Mouse (Mus musculus): ENCODE results near the gene Fam216a. TPM values are rescaled to one million over a fixed set of nuclear protein-coding genes. Genes with fewer than 3 reads are reported as not detected.

Fam216a gene
- total RNA-seq, 4 experiments from 2014 or later, result 11.6 to 14.3 (median 12.7) TPM

DNA sequence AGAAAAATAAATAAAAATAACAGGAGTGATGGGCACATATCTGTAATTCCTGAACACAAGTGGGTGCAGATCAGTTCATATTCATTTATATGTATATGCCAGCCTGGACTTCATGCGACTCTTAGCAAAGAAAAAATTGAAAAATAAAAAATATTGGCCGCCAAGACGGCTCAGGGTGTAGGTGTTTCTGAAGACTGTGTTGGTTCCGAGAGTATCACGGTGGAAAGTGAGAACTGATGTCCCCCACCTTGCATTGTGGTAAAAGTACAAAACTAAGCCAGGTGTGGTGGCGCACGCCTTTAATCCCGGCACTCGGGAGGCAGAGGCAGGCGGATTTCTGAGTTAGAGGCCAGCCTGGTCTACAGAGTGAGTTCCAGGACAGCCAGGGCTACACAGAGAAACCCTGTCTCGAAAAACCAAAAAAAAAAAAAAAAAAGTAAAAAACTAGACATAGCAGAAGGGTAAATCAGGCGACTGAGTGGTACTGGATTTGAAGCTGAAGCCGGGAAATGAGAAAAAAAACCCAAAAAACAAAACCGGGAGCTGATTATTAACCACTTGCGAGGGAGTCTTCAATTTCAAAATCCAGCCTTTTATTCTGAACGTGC is 19.1 kb upstream of the Fam216a start:
- DNase-seq (ENCODE audit: low spot score), result no peak

DNA sequence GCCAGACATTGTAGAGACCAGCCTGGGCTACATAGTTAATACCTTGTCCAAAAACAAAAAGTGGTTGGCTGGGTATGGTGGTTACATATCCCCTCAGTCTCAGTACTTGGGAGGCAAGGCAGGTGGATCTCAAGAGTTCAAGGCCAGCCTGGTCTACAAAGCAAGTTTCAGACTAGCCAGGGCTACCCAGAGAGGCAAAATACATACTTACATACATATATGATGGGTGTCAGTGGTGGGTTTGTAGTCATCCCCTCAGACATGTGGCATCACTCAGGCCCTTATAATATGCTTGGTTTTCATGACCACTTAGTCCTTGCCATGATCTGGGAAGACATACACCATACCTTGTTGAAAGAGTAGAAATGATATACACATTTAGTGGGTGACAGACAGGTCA is 18.5 kb upstream of the Fam216a start:
- DNase-seq (ENCODE audit: low spot score), result no peak

DNA sequence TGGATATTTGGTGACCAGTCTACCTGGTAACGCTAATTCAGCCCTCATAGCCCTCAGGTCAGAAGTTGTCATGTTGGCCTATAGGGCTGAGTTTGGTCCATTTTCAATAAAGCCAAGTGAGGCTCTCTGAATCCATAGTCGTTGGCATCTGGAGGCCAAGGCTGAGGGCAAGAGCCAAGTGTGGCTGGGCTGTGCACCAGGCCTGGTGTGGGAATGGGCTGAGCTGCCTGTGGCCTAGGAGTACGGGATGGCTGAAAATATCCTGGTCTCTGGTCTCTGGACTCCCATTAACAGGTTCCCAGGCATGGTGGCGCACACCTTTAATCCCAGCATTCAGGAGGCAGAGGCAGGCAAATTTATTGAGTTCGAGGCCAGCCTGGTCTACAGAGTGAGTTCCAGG is 17.8 kb upstream of the Fam216a start:
- DNase-seq (ENCODE audit: low spot score), result no peak

DNA sequence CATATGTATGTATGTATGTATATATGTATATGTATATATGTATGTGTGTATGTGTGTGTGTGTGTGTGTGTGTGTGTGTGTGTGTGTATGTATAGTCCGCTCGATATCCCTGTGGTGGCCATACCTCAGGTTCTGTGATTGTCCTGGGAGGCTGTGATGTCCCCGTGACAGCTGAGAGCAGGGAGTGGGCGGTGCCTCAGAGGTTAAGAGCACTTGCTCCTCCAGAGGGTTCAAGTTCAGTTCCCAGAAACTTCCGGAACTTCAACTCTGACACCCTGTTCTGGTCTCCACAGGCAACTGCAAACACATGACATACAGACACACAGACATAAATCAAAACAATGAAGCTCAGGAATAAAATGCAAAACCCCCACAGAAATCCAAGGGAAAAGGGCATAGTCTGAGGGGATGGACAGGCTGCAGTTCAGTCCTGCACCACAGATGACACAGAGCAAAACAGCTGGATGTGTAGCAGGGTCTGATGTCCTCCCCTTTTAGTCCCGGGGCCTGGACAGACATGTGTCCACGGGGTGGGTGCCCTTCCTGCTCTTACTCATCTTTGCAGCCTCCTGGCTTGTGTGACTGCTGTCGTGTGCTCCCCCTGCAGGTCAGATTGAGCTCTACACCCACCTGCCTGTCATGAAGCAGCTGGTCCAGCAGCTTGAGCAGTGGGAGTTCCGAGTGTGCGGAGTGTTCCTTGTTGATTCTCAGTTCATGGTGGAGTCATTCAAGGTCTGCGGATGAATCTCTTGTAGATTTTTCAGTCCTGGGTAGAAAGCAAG is 7.4 kb upstream of the Fam216a start:
- no peak for DNase-seq (ENCODE audit: low spot score)

DNA sequence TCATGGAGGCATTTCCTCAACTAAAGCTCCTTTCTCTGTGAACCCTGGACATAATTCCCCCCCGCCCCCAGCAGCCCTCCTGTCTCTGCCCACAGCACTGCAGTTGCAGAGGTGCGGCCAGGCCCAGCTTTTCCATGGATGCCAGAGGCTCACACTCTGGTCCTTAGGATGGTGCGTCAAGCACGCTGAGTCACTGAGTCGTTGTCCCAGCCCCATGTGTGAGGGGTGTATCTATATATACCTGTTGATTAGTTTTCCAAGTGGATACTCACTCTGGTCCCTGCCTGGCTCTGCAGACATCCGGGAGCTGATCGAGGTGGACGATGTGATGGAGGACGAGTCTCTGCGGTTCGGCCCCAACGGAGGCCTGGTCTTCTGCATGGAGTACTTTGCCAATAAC is 6.0 kb upstream of the Fam216a start:
- DNase-seq (ENCODE audit: low spot score), result no peak

DNA sequence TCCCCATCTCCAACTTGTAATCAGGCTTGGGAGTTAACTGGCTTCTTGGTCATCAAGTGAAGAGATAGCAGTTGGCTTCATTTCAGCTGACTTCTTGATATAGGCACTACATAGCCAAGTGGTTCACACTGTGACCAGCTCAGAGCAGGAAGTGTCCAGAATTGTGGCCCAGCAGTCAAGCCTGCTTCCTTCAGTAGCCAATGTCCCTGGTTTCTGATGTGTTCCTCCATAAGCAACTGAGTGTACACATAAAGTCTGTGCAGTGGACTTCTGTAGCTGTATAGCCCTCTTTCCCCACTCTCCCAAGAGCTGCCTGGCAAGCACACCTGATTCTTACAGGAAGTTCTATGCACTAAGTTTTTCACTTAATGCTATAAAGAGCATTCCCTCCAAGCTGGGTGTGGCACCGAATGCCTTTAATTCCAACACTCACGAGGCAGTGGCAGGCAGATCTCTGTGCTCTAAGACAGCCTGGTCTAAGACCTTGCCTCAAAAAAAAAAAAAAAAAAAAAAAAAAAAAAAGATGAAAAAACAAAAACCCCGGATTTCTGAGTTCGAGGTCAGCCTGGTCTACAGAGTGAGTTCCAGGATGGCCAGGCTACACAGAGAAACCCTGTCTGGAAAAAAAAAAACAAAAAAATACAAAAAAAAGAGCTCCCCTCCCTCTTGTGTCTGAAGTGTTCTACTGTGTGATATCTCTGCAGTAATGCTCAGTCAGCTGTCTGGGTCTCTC is 5.1 kb upstream of the Fam216a start:
- DNase-seq (ENCODE audit: low spot score), result no peak

DNA sequence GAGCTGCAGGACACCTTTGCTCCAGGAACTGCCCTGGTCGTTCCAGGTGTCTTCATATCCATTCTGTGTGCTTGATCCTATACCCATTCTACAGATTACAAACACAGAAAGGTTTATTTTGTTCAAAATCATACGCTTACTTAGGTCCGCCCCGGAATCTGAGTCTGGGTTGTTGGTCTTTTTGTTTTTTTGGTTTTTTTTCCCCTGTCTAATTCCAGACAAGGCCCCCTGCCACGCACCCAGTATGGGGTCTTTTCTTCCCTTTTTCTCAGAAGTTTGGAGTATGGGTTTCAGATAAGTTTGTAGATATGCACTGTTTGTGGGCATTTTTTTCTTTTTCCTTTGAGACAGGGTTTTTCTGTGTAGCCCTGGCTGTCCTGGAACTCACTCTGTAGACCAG is 714 bp upstream of the Fam216a start:
- DNase-seq (ENCODE audit: low spot score), result no peak

DNA sequence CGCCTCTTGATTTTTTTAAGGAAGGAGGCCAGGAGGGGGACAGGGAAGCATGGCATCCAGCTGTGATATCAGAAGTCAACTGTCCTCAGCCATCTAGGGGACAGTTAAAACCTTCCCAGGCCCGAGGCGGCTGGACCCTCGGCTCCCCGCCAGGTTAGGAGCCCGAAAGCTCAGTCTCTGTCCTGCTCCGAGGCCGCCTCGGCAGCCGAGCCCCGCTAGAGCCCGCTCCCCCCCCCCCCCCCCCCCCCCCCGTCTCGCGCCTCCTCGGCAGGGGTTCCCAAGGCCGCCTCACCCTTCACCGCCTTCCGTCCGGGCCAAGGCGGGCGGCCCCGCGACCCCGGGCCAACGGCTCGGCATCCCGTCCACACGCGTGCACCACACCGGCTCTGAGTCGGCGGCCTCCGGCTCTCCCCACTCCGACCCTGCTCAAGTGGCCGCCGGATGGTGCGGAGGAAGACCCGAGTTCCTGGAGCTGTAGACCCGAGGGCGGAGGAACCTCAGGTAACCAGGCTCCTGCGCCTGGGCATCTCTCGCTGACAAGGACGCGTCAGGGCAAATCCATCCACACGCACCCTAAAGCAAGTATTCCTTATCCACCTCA is 473 bp downstream of the Fam216a start, which contains the start of gene Gpn3:
Gpn3 (plus strand) TSS at position 286 of the 601 bp plus-strand sequence.
- no peak for DNase-seq (ENCODE audit: low spot score)

DNA sequence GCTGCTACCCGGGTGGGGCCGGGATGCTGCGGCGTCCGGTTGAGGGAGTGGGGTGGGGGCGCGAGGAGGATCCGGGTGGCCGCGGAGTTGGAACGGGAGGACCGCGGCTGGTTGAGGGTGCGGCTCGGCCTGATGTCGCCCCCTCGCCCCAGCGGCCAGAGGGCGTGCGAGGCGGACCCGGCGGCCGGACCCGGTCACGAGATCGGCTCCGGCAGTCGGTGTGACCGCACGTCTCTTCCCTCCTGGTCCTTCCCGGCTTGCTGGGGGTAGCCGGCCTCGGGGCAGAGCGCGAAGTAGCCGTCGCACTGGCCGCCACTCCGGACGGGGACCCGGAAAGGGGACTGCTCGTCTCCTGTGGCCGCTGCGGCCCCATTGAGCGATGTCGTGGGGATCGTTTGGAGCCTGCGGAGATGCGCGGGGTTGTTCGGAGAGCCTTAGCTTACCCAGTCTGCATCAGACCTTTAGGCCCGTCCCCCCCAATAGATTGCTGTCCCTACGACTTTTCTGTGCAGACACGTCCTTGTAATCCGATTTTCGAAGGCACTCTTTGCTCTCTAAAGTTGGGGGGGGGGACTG is 17.6 kb downstream of the Fam216a start:
- no peak for DNase-seq (ENCODE audit: low spot score)

DNA sequence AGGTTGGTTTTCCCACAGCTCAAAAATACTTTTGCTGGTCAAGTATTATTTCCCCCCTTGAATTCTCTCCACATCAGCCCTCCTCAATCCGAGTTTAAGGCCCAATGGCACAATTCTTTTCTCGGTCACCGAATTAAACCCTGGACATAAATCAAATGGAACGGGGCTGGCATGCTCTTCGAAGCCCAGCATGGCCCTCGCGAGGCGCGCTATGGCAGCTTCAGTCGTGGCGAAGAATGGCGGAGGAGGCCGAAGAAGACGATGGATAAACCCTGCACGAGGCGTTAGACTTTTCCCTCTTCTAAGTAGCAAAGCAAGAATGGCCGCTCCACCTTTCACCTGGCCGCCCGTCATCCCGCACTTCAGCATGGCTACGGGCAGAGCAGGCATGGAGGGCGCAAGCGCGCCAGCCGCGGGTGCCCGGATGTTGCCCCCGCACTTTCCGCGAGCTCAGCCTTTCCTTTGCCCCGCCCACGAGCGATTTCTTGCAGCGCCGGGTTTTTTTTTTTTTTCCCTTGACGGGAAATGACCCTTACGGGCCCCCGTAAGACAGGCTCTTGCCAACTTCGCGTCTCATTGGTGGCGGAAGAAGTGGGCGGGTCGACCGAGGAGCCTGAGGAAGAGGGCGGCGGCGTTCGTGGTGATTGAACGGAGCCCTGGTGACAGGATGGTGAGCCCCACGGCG is 18.2 kb downstream of the Fam216a start, which contains the start of the genes Rad9b and Vps29:
Rad9b (minus strand) TSS at position 427 of the 685 bp plus-strand sequence.
Vps29 (plus strand) TSS at position 563 of the 685 bp plus-strand sequence.
- DNase-seq (ENCODE audit: low spot score), result peak; percentile 98

DNA sequence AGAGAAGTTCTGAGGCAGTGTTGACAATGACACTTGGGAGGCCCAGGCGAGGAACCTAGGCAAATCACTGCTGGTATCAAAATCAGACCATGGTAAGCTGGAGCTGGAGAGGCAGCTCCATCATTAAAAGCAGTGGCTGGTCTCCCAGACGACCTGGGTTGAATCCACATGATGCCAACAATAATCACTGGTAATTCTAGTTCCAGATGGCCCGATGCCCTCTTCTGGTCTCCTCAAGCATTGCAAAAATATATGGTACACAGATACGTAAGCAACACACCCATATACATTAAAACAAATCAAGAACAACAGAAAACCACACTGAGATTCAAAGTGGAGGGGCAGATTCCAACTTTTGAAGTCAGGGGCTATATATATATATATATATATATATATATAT is 26.4 kb downstream of the Fam216a start:
- no peak for DNase-seq (ENCODE audit: low spot score)

DNA sequence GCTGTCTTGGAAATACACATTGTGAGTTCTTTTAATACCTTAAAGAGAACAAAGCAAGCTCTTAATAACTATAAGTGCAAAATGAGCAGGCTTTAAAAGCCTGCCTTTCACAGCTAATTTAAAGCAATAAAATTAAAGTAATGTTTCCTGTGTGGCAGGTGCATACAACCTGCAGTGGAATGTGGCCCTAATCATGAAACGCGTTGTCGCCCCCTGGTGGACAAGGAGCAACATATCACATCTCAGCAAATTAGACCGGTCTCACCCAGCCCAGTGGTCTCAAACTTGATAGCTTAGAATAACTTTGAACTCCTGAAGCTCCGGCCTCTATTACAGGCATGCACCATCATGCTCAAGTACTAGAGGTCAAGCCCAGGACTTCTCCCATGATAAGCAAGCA is 27.9 kb downstream of the Fam216a start:
- peak; percentile 70 for DNase-seq (ENCODE audit: low spot score)

DNA sequence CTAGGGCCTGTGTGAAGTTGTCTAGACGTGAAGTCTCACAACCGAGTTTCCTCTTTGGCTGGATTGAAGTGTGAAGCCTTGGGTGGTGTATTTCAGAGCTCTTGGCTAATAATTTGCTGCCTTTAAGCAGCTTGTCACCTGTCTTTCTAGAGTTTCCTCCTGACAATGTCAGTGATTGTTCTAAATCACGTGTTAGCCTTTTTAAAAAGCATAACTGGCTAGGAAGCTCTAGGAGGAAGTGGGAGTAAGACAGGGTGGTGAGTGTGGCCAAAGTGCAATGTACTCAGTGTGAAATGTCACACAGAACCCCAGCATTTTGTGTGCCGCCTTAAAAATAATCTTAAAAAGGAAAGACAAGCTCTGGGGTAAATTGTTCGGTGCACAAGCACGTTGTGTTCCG is 28.4 kb downstream of the Fam216a start:
- DNase-seq (ENCODE audit: low spot score), result no peak

DNA sequence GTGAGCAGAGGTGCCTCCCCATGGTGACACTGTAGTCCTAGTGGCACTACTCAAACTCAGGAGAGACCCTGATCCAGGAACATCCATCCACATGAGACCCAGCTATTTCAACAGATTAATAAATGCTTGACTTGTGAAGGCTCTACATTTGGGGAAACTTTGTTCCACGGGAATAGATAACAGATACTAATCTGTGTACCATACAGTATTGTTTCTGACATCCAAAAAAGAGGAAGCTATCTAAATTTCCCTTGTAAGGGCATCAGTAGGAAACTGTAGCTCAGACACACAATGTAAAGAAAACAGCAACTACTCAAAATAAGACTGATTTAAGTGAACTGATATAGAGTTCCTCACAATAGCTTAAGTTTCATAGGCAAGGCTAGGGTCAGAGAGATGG is 29.3 kb downstream of the Fam216a start:
- DNase-seq (ENCODE audit: low spot score), result no peak

DNA sequence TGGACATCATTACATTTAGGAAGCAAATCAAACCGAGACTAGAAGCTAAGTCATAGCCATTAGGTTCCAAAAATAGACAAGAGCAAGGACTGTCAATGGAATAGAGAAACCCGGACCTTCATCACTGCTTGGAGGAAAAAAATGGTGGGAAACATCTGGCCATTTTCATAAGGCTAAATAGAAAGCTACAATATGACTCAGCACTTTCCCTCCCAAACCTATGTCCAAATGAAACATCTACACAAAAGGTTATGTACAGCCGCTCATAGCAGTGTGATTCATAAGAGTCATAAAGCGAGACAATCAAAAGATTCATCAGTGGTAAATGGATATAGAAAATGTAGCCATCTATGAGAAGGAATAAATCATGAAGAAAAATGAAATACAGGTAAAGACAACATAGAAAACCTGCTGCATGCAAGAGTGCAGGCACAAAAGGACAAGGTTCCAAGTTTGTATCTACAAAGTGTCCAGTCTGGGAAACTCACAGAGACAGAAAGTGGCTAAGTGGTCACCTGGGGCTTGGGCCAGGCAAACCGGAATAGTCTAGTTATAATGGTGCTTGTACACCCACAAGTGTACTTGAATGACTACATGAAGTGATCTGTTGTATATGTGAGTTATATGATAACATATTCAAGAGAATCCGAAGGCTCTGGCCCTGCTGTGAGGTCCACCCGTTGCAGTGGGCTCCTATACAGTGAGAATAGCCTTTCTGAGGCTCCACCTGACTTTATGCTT is 35.4 kb downstream of the Fam216a start:
- DNase-seq (ENCODE audit: low spot score), result no peak

DNA sequence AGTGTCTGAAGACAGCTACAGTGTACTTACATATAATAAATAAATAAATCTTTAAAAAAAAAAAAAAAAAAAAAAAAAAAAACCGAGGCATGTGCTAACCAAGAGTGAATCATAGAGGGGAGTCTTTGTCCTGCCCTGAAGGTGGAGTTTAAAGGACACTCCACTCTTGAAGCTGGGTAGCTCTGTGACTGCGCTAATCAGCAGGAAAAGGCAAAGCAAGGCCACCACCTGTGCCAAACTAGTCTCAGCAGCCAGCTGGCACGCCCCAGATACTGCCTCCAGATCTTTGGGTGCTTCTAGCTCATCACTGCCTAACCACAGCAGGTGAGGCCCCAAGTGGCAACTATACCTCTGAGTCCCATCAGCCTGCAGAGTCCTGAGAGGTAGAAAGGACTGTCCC is 37.5 kb downstream of the Fam216a start:
- no peak for DNase-seq (ENCODE audit: low spot score)

DNA sequence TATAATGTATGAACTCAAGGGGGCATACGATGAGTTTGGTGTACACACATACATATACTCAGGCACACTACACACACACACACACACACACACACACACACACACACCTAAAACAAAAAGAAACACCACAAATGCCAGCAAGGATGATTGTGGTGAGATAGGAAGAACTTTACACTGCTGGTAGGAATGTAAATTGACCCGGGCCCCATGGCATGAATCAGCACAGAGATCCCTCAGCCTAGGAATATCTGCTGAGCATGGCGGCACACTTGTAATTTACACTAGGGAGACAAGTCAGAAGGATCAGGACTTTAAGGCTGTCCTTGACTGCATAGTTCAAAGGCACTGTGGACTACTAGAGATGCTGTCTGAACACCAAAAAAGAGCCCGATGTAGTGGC is 41.9 kb downstream of the Fam216a start:
- DNase-seq (ENCODE audit: low spot score), result no peak

DNA sequence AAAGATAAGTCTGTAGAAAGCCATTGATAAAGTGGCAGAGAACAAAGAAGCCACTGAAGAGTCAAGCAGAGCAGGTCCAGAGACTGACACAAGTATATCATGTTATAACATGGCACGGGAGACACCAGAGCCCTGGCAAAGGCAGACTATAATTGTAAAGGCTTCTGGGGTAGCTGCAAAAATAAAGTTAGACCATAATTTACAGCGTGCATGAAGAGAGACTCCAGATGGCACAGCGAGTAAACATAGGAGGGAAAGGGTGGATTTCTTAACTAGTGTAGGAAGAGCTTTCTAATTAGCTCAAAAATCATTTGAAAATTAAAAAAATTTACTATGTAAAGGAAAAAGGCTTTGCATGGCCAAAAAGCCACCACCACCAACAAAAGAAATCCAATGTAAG is 44.9 kb downstream of the Fam216a start:
- DNase-seq (ENCODE audit: low spot score), result no peak

DNA sequence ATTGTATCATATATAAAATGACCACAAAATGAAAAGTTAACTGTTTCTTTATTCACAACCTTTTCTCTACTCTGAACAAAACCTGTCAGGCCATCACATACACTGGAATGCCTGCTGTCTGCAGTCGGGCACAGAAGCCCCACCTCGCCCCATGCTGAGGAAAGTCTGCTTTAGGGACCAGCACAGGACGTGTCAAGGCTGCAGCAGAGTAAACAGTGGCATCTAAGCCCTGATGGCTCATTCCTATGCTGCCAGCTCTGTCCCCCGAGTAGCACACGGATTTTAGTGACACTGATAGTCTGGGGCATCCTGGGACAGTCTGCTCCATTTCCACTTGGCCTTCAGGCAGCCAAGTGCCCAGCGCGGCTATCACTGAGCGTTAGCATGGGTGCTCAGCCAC is 46.7 kb downstream of the Fam216a start:
- DNase-seq (ENCODE audit: low spot score), result no peak

DNA sequence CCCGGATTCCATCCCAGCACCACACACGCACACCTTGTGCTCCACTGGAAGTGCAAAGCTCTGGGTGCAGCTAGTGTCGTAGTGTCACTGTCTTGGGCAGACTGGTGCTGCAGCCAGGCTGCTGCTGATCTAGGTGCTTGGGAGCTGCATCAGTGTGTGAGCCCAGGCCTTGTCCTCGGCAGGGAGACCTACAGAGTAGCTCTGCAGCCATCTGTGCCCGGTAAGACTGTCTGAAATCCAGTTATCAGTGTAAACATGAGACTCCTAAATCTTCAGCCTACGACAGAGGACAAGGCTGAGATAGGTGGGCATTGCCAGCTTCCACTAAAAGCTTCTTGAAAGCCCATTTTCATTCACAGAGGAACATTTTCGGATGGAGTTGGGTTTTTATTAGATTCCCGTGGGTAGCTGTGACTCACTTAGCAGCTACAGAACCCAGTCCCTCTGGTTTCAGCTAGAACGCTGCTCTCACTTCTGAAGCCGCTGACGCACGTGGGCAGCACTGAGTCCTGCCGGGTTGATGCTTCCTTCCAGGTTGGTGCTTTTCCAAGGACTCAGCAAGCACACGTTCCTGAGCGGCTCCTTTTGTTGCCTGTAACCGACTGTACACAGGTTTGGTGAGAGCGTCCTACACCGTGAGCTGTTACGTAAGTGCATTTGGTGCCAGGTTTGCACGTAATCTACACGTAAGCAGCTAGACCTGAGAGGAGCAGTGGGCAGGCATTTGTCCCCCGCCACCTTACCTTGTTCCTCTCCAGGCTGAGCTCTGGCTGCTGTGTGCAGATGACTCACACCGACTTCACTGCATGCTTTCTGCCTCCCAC is 47.3 kb downstream of the Fam216a start:
- no peak for DNase-seq (ENCODE audit: low spot score)

Data from heart, adult 8-10 months (tissue).